Mouse (Mus musculus): Measurements from ENCODE around the gene Pkd2l1.

Gene Pkd2l1

GRCm38 (mm10) chr19:44192342-44192741, at the start of gene Pkd2l1:
Gene Pkd2l1 (minus strand): TSS chr19:44192442.
- DNase-seq (ENCODE audit: low read depth, low spot score) = no peak

GRCm38 (mm10) chr19:44238906-44239305, 46.7 kb upstream of the Pkd2l1 start:
- DNase-seq (ENCODE audit: low read depth, low spot score) = no peak

- peak; percentile 78 for DNase-seq (ENCODE audit: low read depth, low spot score)
These were observed 45.3 kb upstream of the Pkd2l1 start for GRCm38 (mm10) chr19:44237471-44238006.

GRCm38 (mm10) chr19:44231608-44232151, 39.4 kb upstream of the Pkd2l1 start:
- no peak for DNase-seq (ENCODE audit: low read depth, low spot score)

- no peak for DNase-seq (ENCODE audit: low read depth, low spot score)
These were observed 38.0 kb upstream of the Pkd2l1 start for GRCm38 (mm10) chr19:44230212-44230611.

- DNase-seq (ENCODE audit: low read depth, low spot score) = no peak
These were observed 37.5 kb upstream of the Pkd2l1 start for GRCm38 (mm10) chr19:44229776-44230175.

GRCm38 (mm10) chr19:44225728-44226127, 33.5 kb upstream of the Pkd2l1 start:
- no peak for DNase-seq (ENCODE audit: low read depth, low spot score)

GRCm38 (mm10) chr19:44217958-44218525, 25.8 kb upstream of the Pkd2l1 start:
- DNase-seq (ENCODE audit: low read depth, low spot score) = no peak

- DNase-seq (ENCODE audit: low read depth, low spot score) = peak; percentile 37
These were observed 23.0 kb upstream of the Pkd2l1 start for GRCm38 (mm10) chr19:44215255-44215654.

GRCm38 (mm10) chr19:44207079-44207478, 14.8 kb upstream of the Pkd2l1 start:
- DNase-seq (ENCODE audit: low read depth, low spot score) = peak; percentile 33

GRCm38 (mm10) chr19:44203015-44203564, 10.8 kb upstream of the Pkd2l1 start, which contains the start of gene Scd3:
Gene Scd3 (plus strand): TSS chr19:44203269.
- no peak for DNase-seq (ENCODE audit: low read depth, low spot score)

GRCm38 (mm10) chr19:44198964-44199363, 6.7 kb upstream of the Pkd2l1 start:
- DNase-seq (ENCODE audit: low read depth, low spot score) = peak; percentile 37

- no peak for DNase-seq (ENCODE audit: low read depth, low spot score)
These were observed 6.3 kb upstream of the Pkd2l1 start for GRCm38 (mm10) chr19:44198494-44198893.

GRCm38 (mm10) chr19:44197053-44197852, 5.0 kb upstream of the Pkd2l1 start:
- no peak for DNase-seq (ENCODE audit: low read depth, low spot score)

GRCm38 (mm10) chr19:44195138-44195537, 2.9 kb upstream of the Pkd2l1 start:
- peak; percentile 68 for DNase-seq (ENCODE audit: low read depth, low spot score)

GRCm38 (mm10) chr19:44193906-44194305, 1.7 kb upstream of the Pkd2l1 start:
- DNase-seq (ENCODE audit: low read depth, low spot score) = no peak

- DNase-seq (ENCODE audit: low read depth, low spot score) = no peak
These were observed 3.2 kb downstream of the Pkd2l1 start for GRCm38 (mm10) chr19:44189056-44189455.

- no peak for DNase-seq (ENCODE audit: low read depth, low spot score)
These were observed 8.3 kb downstream of the Pkd2l1 start for GRCm38 (mm10) chr19:44183968-44184367.

- no peak for DNase-seq (ENCODE audit: low read depth, low spot score)
These were observed 11.7 kb downstream of the Pkd2l1 start for GRCm38 (mm10) chr19:44180502-44180901.

- DNase-seq (ENCODE audit: low read depth, low spot score) = no peak
These were observed 15.5 kb downstream of the Pkd2l1 start for GRCm38 (mm10) chr19:44176741-44177140.

- DNase-seq (ENCODE audit: low read depth, low spot score) = no peak
These were observed 17.4 kb downstream of the Pkd2l1 start for GRCm38 (mm10) chr19:44174835-44175234.

GRCm38 (mm10) chr19:44161515-44161914, 30.7 kb downstream of the Pkd2l1 start:
- peak; percentile 64 for DNase-seq (ENCODE audit: low read depth, low spot score)

Data from ES-CJ7 (cell line).